Mouse (Mus musculus): ENCODE results near the gene Olfr351.

Olfr351 gene

DNA sequence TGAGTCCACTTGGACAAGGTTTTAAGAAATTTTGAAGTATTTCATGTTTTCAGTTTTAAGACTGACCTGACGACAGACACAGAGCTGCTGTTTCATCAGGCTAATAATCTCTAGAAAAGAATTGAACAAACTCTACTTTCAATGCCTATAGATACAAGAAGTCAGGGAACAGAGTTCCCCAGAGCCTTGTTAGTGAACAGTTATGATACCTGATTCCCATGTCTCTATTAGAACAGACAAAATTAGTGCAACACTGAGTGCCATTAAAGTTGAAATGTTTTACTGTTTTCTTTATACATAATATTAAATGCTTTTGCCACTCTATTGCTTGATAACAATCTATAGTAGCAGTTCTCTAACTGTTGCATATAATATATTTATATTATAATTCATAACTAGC lies at the start of gene Olfr351:
Gene Olfr351 (minus strand): TSS at position 101 of the 400 bp plus-strand sequence.
- no peak for DNase-seq (ENCODE audit: low spot score in 2 of 2)

DNA sequence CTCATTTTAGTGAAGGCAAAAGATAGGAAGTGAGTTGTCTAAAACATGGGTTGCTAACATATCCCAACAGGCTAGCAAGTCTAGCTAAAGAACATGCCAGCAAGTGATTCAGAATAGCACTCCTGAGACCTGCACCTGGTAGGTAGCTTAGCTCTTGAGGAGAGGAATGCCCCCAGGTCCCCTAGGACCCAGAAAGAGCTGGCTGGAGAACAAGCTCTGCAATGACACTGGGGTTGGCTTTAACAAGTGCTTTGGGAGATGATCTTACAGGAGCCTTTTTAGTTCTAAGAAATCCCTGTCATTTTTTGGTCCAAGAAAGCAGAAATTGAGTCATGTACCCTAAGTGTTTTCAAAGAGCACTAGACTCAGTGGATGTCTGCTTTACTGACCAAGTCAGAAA lies 42.9 kb upstream of the Olfr351 start, which contains the start of gene Olfr354:
Gene Olfr354 (plus strand): TSS at position 301 of the 400 bp plus-strand sequence.
- DNase-seq (ENCODE audit: low spot score in 2 of 2) = no peak

- DNase-seq (ENCODE audit: low spot score in 2 of 2) = no peak
Measured at GRCm38 (mm10) chr2:36897114-36897513, 34.7 kb upstream of the Olfr351 start.

DNA sequence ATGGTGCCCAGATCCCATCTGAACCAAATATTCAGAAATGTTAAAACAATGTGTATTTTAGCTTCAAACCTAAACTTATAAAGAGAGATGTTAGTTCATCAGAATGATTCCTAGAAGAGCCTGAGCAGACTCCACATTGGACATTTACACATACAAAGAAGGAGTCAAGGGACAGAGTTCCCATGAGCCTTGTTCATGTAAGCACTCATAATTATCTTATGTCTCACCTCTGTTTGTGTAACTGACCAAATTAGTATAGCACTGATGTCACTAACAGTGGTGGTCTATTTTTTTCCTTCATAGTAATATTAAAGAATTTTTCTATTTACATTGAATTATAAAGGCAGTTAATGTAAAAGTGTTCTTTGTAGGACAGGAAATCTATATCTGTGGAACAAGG lies 30.4 kb upstream of the Olfr351 start, which contains the start of gene Olfr353:
Gene Olfr353 (minus strand): TSS at position 101 of the 400 bp plus-strand sequence.
- DNase-seq (ENCODE audit: low spot score in 2 of 2) = no peak

DNA sequence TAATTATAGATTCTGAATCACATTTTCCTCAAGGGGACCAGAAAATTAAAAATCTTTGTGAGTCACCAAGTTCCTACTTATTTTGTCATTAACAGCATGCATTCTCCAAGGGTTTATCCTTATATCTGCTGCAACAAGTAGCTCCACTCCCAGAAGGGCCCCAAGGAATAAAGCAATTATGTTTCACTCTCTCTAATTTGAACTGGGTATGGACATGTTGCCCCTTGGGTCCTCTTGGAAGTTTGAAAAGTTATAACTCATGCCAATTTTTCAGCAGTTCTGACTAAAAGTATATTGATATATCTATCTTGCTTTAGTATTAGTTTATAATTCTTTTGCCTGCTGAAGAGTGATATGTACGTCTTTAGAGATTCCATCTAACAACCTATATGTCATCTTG lies 5.7 kb upstream of the Olfr351 start, which contains the start of gene Olfr352:
Gene Olfr352 (plus strand): TSS at position 301 of the 400 bp plus-strand sequence.
- no peak for DNase-seq (ENCODE audit: low spot score in 2 of 2)

DNA sequence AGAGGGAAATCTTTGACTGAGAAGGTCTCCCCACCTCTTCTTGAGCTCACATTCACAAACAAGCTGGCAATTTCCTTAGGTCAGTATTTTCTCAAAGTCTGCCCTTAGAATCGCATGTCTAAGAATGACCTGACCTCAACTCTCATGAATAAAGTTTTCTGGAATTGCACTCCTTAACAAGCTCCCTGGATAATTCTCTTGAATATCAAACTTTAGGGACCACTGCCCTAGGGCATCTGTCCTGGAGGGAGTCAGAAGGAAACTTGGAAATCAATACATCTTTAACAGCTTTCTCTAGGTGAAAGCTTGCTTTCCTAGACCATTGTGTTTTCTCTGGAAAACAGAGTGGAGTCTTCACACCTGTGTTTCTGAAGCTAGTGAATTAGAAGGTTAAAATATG lies 16.4 kb downstream of the Olfr351 start, which contains the start of gene Olfr350:
Gene Olfr350 (plus strand): TSS at position 301 of the 400 bp plus-strand sequence.
- no peak for DNase-seq (ENCODE audit: low spot score in 2 of 2)

DNA sequence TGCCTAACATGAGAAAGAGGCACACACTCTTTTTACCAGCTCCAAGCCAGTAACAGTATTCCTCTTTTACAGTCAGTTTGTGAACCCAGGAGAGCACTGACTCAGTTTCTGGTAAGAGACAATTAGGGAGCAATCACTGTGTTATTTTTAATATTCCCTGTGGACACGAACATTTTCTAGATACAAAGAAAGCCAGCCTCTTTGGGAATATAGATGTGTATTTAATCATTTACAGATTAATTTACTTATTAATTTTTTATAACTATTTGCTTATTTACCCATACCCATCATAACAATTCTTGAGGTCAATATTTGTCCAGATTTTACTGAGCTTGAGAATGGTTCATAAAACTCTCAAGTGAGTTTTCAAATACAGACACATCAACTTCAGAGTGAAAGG lies 45.5 kb downstream of the Olfr351 start, which contains the start of gene Olfr3:
Gene Olfr3 (minus strand): TSS at position 101 of the 400 bp plus-strand sequence.
- no peak for DNase-seq (ENCODE audit: low spot score in 2 of 2)
